Mouse (Mus musculus): ENCODE data around the gene Map2k6. TPM values are rescaled to one million over a fixed set of nuclear protein-coding genes. Genes with fewer than 3 reads are reported as not detected.

Gene Map2k6
- polyA plus RNA-seq, 1 experiment from 2014 or later: 25.4 TPM

DNA sequence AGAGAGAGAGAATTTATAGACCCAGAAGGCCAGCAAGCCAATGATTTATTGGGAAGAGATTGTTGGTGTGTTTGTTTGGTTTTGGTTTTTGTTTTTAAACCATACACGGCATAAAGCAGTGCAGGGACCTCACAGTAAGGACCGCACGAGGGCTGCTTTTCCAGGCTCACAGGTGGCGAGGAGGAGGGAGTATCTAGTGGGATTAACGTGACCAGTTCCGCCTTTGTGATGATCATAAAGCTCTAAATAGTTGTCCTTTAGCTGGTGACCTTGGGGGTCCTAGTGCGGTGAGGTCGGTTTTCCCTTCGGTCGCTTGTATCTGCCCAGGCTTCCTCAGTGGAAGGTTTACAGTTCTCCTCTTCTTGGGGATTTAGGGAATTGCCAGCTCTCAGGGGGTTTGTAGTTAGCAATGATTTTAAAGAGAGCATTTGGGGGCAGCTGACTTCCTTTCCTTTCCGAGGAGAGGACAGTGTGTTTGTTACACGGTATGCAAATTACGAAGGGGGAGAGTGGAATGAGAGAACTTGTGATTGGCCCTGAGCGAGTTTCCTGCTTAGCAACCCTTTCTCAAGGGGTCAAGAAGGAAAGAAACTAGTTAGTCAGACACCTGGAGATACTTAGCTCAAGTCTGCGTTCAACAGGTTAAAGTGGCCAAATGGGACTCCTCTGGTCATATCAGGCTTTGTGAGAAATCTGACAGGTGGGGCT is 29.5 kb upstream of the Map2k6 start:
- Histone ChIP-seq H3K36me3 (ENCODE audit: insufficient read depth) (no peaks in the 10 kb centered on the region), H3K4me1 (ENCODE audit: insufficient read depth) (no peaks in the 10 kb centered on the region), H3K27ac (ENCODE audit: low read depth) (no peak overlapping the region), H3K9me3 (ENCODE audit: low read depth, low read length) (no peaks in the 10 kb centered on the region), H3K9ac (0 out of 2 replicates have a peak overlapping the region, but pooled peaks have one; percentile 17), H3K4me2 (0 out of 2 replicates have a peak overlapping the region, but pooled peaks have one; percentile 21), H3K27me3 (ENCODE audit: insufficient read depth, low read length) (no peaks in the 10 kb centered on the region), H3K4me3 (ENCODE audit: low read depth, low read length) (no peak overlapping the region)
- WGBS: 21% methylated on average over 15 of the region's 15 CpGs
- no peak for TF ChIP-seq CTCF (IDR thresholded peaks at IDR 0.05; ENCODE audit: low read depth)
- DNase-seq (no peak), ATAC-seq (ENCODE audit: insufficient read depth) (no peak)

DNA sequence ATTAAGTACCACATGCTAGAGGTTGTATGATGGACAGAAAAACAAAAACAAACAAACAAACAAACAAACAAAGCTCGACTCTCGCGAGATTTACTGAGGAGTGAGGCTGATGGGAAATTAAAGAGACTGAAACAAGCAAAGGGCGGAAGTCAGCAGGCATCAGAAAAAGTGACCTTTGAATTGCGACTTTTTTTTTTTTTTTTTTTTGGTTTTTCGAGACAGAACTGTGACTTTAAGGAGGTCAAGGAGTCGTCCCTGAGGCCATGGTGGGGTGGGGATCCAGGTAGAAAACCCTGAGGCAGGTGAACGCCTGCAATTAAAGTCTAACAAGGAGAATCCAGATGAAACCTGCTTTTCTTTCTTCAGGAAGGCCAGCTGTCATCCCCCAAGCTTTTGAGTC is 27.1 kb upstream of the Map2k6 start:
- TF ChIP-seq CTCF (IDR thresholded peaks at IDR 0.05; ENCODE audit: low read depth): no peak
- Histone ChIP-seq H3K9ac (no peak overlapping the region), H3K27ac (ENCODE audit: low read depth) (no peak overlapping the region), H3K36me3 (ENCODE audit: insufficient read depth) (no peaks in the 10 kb centered on the region), H3K4me3 (ENCODE audit: low read depth, low read length) (no peak overlapping the region), H3K27me3 (ENCODE audit: insufficient read depth, low read length) (no peaks in the 10 kb centered on the region), H3K4me1 (ENCODE audit: insufficient read depth) (no peaks in the 10 kb centered on the region), H3K9me3 (ENCODE audit: low read depth, low read length) (no peaks in the 10 kb centered on the region), H3K4me2 (no peak overlapping the region)
- ATAC-seq (ENCODE audit: insufficient read depth): no peak
- 52% methylated on average over 8 of the region's 8 CpGs for WGBS
- DNase-seq: no peak

DNA sequence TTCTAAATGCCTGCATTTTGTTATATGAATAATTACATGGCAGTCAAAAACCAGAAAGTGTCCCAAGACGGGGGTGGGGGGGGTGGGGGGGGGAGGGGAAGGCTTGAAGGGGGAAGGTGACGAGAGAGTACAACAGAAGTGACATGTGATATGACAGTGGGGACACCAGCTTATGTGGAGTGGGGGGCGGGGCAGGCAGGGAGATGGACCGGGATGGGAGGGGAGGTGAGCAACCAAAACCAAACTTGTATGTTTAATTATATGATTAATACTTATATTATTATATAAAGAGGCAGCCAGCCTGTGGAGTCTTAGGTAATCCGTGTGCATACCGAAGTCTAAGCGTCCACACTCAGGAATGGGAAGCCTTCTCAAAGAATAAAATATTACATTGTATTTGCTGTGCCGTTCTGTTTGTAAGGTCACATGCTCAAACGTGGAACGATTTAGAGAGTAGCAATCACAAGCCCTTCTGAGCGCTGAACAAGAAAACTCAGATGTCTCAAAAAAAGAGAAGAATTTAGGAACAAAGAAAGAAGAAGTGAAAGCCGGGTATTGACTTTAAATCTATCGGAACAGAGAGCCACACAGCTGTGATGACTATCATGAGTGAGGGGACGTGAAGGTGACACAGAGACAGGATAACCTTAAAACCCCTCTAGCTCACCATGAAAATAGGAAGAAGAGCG is 26.5 kb upstream of the Map2k6 start:
- ATAC-seq (ENCODE audit: insufficient read depth): no peak
- Histone ChIP-seq H3K27me3 (ENCODE audit: insufficient read depth, low read length) (no peaks in the 10 kb centered on the region), H3K9me3 (ENCODE audit: low read depth, low read length) (no peaks in the 10 kb centered on the region), H3K4me3 (ENCODE audit: low read depth, low read length) (no peak overlapping the region), H3K36me3 (ENCODE audit: insufficient read depth) (no peaks in the 10 kb centered on the region), H3K4me1 (ENCODE audit: insufficient read depth) (no peaks in the 10 kb centered on the region), H3K9ac (no peak overlapping the region), H3K4me2 (no peak overlapping the region), H3K27ac (ENCODE audit: low read depth) (no peak overlapping the region)
- DNase-seq: no peak
- no peak for TF ChIP-seq CTCF (IDR thresholded peaks at IDR 0.05; ENCODE audit: low read depth)
- 67% methylated on average over 15 of the region's 15 CpGs for WGBS

DNA sequence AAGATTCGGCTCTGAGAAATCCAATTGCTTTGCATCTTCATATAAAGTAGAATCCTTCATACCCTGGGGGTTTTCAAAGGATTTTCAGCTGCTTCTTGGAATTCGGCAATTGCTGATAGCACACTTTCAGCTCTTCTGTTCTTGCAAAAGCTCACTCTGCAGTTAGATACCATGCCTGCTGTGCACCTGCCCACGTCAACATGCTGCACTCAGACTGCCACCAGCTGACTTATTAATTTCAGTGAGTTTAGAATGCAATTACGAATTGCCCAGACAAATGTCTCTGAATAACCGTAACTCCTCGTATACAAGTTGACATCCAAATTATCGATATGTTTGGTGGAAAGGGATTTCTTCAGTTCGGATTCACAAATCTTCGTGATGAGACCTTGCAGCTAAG is 24.9 kb upstream of the Map2k6 start:
- no peaks in the 10 kb centered on the region for H3K36me3 ChIP-seq (ENCODE audit: insufficient read depth)
- no peak for DNase-seq
- no peaks in the 10 kb centered on the region for H3K9me3 ChIP-seq (ENCODE audit: low read depth, low read length)
- H3K27ac ChIP-seq (ENCODE audit: low read depth): no peak overlapping the region
- H3K27me3 ChIP-seq (ENCODE audit: insufficient read depth, low read length): no peaks in the 10 kb centered on the region
- WGBS: 80% methylated on average over 9 of the region's 9 CpGs
- ATAC-seq (ENCODE audit: insufficient read depth): no peak
- no peak for TF ChIP-seq CTCF (IDR thresholded peaks at IDR 0.05; ENCODE audit: low read depth)
- no peak overlapping the region for H3K4me2 ChIP-seq
- no peak overlapping the region for H3K9ac ChIP-seq
- no peaks in the 10 kb centered on the region for H3K4me1 ChIP-seq (ENCODE audit: insufficient read depth)
- no peak overlapping the region for H3K4me3 ChIP-seq (ENCODE audit: low read depth, low read length)

- ATAC-seq (ENCODE audit: insufficient read depth) (peak; percentile 97), DNase-seq (peak; percentile 86)
- H3K36me3 ChIP-seq (ENCODE audit: insufficient read depth): no peaks in the 10 kb centered on the region
- 6% methylated on average over 20 of the region's 20 CpGs for WGBS
- H3K4me3 ChIP-seq (ENCODE audit: low read depth, low read length): peak overlapping the region; percentile 35
- no peaks in the 10 kb centered on the region for H3K9me3 ChIP-seq (ENCODE audit: low read depth, low read length)
- no peaks in the 10 kb centered on the region for H3K4me1 ChIP-seq (ENCODE audit: insufficient read depth)
- no peaks in the 10 kb centered on the region for H3K27me3 ChIP-seq (ENCODE audit: insufficient read depth, low read length)
- peak overlapping the region; percentile 47 for H3K9ac ChIP-seq
- peak; percentile 41 for TF ChIP-seq CTCF (IDR thresholded peaks at IDR 0.05; ENCODE audit: low read depth)
- H3K27ac ChIP-seq (ENCODE audit: low read depth): peak overlapping the region; percentile 42; the same call in 1 of the 2 replicates
- H3K4me2 ChIP-seq: peak overlapping the region; percentile 74
These were observed 19.1 kb upstream of the Map2k6 start for GRCm38 (mm10) chr11:110379661-110380309.

GRCm38 (mm10) chr11:110380310-110380668 is 18.6 kb upstream of the Map2k6 start:
- no peak for TF ChIP-seq CTCF (IDR thresholded peaks at IDR 0.05; ENCODE audit: low read depth)
- ATAC-seq (ENCODE audit: insufficient read depth) (peak; percentile 63), DNase-seq (no peak)
- Histone ChIP-seq H3K4me3 (ENCODE audit: low read depth, low read length) (peak overlapping the region; percentile 35), H3K27me3 (ENCODE audit: insufficient read depth, low read length) (no peaks in the 10 kb centered on the region), H3K9me3 (ENCODE audit: low read depth, low read length) (no peaks in the 10 kb centered on the region), H3K9ac (peak overlapping the region; percentile 47; the same call in 1 of the 2 replicates), H3K4me1 (ENCODE audit: insufficient read depth) (no peaks in the 10 kb centered on the region), H3K36me3 (ENCODE audit: insufficient read depth) (no peaks in the 10 kb centered on the region), H3K27ac (ENCODE audit: low read depth) (no peak overlapping the region), H3K4me2 (peak overlapping the region; percentile 74)
- 18% methylated on average over 15 of the region's 15 CpGs for WGBS

- no peak overlapping the region for H3K4me3 ChIP-seq (ENCODE audit: low read depth, low read length)
- WGBS: 73% methylated on average over 2 of the region's 2 CpGs
- TF ChIP-seq CTCF (IDR thresholded peaks at IDR 0.05; ENCODE audit: low read depth): no peak
- H3K27ac ChIP-seq (ENCODE audit: low read depth): no peak overlapping the region
- H3K36me3 ChIP-seq (ENCODE audit: insufficient read depth): no peaks in the 10 kb centered on the region
- no peaks in the 10 kb centered on the region for H3K4me1 ChIP-seq (ENCODE audit: insufficient read depth)
- no peak for ATAC-seq (ENCODE audit: insufficient read depth)
- H3K27me3 ChIP-seq (ENCODE audit: insufficient read depth, low read length): no peaks in the 10 kb centered on the region
- DNase-seq: no peak
- H3K4me2 ChIP-seq: no peak overlapping the region
- no peak overlapping the region for H3K9ac ChIP-seq
- no peaks in the 10 kb centered on the region for H3K9me3 ChIP-seq (ENCODE audit: low read depth, low read length)
These were observed 13.4 kb upstream of the Map2k6 start for GRCm38 (mm10) chr11:110385487-110385886.
